ENCODE assay signal across 9 mouse cellular contexts in genomic region chr11:18885036-18885728, GRCm38 (mm10).
DNase-seq lines count a peak whose midpoint lies in the region; ATAC-seq and TF ChIP-seq lines count a peak whose summit lies in the region.
"Had no signal": no experiment of that assay in that cellular context is flagged by ENCODE, and none has a peak within 500 bp of the region (broad histone marks: within the 10 kb centered on the region; RNA-seq: fewer than 3 reads in every experiment).

No protein-coding gene starts in this region.

- no peaks in the 10 kb centered on the region for H3K27me3 ChIP-seq in heart, embryonic 14.5 days (ENCODE audit: control insufficient read depth, insufficient read depth, low read length)
- no peaks in the 10 kb centered on the region for H3K27me3 ChIP-seq in liver, embryonic 15.5 days

- no peaks in the 10 kb centered on the region for H3K9me3 ChIP-seq in heart, embryonic 14.5 days (ENCODE audit: control insufficient read depth, low read length)
- H3K9me3 ChIP-seq in liver, embryonic 15.5 days (replicated peaks): no peaks in the 10 kb centered on the region

- TF ChIP-seq CTCF in gastrocnemius, adult 2 months (IDR thresholded peaks at IDR 0.05): no peak

- H3K4me3 ChIP-seq in heart, embryonic 14.5 days (ENCODE audit: control insufficient read depth in 1 of 2, insufficient read depth in 1 of 2, low read depth in 1 of 2, low read length in 2 of 2): no peak overlapping the region
- no peak overlapping the region for H3K4me3 ChIP-seq in liver, embryonic 15.5 days (replicated peaks)
- no peak overlapping the region for H3K4me3 ChIP-seq in gastrocnemius, adult 2 months

- intact Hi-C loops in gastrocnemius, adult 2 months (cut with DNase I): no loop called here

- DNase-seq in heart, adult 11 months: no peak
- peak; percentile 37 for DNase-seq in retina, embryonic 14.5 days (ENCODE audit: low spot score)
- no peak for DNase-seq in retina, postnatal 1 day
- DNase-seq in frontal cortex, postnatal 14 days (ENCODE audit: low spot score in 2 of 2): no peak
- DNase-seq in gastrocnemius, adult 2 months: no peak
- DNase-seq in thymus, postnatal 4 days: no peak
- DNase-seq: cerebellum, postnatal 25 days had no signal

- H3K27ac ChIP-seq in heart, embryonic 14.5 days (replicated peaks in 1 of 2; ENCODE audit: control insufficient read depth in 1 of 2, insufficient read depth in 1 of 2, low read depth in 2 of 2, low read length in 2 of 2): 0 out of 4 replicates have a peak overlapping the region, but pooled peaks have one; percentile 12 to 21
- H3K27ac ChIP-seq in liver, embryonic 15.5 days (replicated peaks): peak overlapping the region; percentile 61; the same call in 1 of the 2 replicates
- no peak overlapping the region; the same call in 1 of the 2 replicates for H3K27ac ChIP-seq in gastrocnemius, adult 2 months

- H3K4me2 ChIP-seq in heart, embryonic 14.5 days (ENCODE audit: low read length): peak overlapping the region; percentile 18; the same call in 1 of the 2 replicates
- peak overlapping the region; percentile 30 for H3K4me2 ChIP-seq in liver, embryonic 15.5 days

- ATAC-seq in heart, embryonic 14.5 days (ENCODE audit: insufficient number of reproducible peaks, insufficient read depth, low FRiP score, low read depth): no peak
- no peak for ATAC-seq in liver, embryonic 15.5 days (ENCODE audit: insufficient read depth)

- H3K4me1 ChIP-seq in heart, embryonic 14.5 days (ENCODE audit: control insufficient read depth in 2 of 2, insufficient read depth in 2 of 2, low read length in 2 of 2): peaks cover 4 to 19% of the 10 kb centered on the region in 2 experiments; a peak in 3 of 4 replicates
- peaks cover 2% of the 10 kb centered on the region; the same call in 1 of the 2 replicates for H3K4me1 ChIP-seq in liver, embryonic 15.5 days (replicated peaks)

- H3K9ac ChIP-seq in heart, embryonic 14.5 days (ENCODE audit: low read length): no peak overlapping the region
- no peak overlapping the region for H3K9ac ChIP-seq in liver, embryonic 15.5 days

- 69% methylated on average over 6 of the region's 6 CpGs for whole genome bisulfite sequencing in heart, embryonic 14.5 days
- 46% methylated on average over 6 of the region's 6 CpGs for WGBS in liver, embryonic 15.5 days (ENCODE audit: insufficient replicate concordance)

- H3K36me3 ChIP-seq in heart, embryonic 14.5 days (ENCODE audit: control insufficient read depth, insufficient read depth, low read length): peaks cover 40% of the 10 kb centered on the region
- no peaks in the 10 kb centered on the region for H3K36me3 ChIP-seq in liver, embryonic 15.5 days (replicated peaks)
